Mouse (Mus musculus) kidney, postnatal 36 days (tissue): ENCODE measurements at regions not wholly inside any gene's neighbourhood (a gene's known extent, or its start where the extent isn't known, plus 50 kb on each side); places are given as distances from the start of the nearest gene placed in this dataset.
"Not testable (repeated sequence)": the region's sequence is repeated elsewhere in the genome, so short reads cannot be mapped to it uniquely, and the experiment has no call there.

Experiments
- DNase-seq, 2 experiments: peaks; one replicate each; pipeline ENCODE4 v3.0.0; 2021 to 2022; ENCODE audit warnings: mixed read lengths in 2 of 2

- DNase-seq = not testable (repeated sequence)
Measured at GRCm38 (mm10) chr11:91167336-91167735, 410.0 kb downstream of the Kif2b start.

DNA sequence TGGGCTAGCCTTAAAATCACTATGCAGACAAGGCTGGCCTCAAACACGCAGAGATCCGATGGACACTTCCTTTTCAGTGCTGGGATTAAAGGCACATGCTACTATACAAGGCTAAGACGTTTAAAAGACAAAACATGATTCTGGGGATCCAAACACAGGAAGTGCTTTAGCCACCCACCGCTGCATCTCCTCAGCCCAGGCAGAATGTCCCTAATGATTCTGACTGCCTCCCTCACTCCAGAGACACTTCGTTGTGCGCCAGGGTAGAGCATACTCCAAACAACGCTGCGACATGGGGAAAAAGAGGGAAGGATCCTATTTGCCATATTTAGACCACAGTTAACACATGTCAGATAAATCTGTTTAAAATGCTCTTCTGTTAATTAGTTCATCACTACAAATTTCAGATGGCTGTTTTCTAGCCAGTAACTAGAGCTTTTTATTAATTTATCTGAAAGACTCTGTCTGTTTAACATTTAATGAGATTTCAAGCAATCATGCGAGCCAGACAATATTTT lies 443.5 kb downstream of the Kif2b start:
- DNase-seq = no peak

GRCm38 (mm10) chr11:91132771-91133380 lies 444.5 kb downstream of the Kif2b start:
- no peak for DNase-seq

- no peak for DNase-seq
Measured at GRCm38 (mm10) chr11:91131960-91132359, 443.8 kb upstream of the Tom1l1 start.

GRCm38 (mm10) chr11:91098186-91098585 lies 410.0 kb upstream of the Tom1l1 start:
- DNase-seq = no peak

- DNase-seq = no peak
Measured at GRCm38 (mm10) chr11:91097552-91097951, 409.4 kb upstream of the Tom1l1 start.

- DNase-seq = no peak
Measured at GRCm38 (mm10) chr11:91096000-91096652, 408.0 kb upstream of the Tom1l1 start.

- no peak for DNase-seq
Measured at GRCm38 (mm10) chr11:91065365-91065764, 377.2 kb upstream of the Tom1l1 start.

DNA sequence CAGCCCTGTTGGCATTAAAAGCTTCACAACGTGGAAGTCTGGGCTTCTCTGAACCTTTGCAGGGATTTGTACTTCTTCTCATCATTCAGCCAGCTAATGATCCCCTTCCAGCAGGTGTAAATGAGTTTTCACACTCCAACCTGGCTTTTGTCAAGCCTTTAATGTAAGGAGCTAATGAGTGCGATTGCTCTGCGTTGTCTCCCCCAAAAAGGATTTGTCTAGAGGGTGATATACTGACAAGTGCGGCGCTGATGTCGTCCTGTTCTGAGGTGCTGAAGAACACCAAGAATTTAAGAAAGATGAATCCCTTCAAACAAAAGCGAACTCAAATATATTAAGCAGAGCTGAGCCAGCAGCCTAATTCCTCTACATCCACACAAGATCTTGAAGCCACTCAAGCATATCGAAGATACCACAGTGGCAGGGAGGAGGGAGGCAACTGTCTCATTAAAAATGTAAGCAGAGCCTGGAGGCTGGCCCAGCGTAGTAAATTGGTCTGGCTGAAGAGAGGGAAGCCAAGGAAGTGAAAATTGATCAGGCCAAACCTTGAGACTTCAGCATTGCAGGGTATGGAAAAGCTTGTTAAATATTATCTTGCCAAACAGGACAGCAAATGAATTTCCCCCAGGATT lies 368.9 kb upstream of the Tom1l1 start:
- DNase-seq = no peak

DNA sequence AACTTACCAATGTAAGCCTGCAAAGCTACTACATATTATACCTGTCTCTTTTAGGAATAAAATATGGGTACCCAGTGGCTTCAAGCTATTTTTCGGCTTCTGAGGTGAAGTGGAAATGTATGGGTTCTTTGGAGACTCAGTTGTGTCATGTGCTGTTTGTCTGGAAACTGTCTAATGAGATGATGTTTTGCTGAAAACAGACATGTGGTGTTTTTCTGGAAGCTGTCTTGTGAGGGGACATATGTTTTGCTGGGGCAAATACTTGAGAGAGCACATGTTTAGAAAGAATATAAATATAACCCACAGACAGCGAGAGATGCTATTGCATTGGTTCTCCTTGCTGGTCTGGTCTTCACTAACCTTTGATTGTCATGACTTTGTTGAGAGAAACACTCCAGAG lies 365.2 kb upstream of the Tom1l1 start:
- no peak for DNase-seq

DNA sequence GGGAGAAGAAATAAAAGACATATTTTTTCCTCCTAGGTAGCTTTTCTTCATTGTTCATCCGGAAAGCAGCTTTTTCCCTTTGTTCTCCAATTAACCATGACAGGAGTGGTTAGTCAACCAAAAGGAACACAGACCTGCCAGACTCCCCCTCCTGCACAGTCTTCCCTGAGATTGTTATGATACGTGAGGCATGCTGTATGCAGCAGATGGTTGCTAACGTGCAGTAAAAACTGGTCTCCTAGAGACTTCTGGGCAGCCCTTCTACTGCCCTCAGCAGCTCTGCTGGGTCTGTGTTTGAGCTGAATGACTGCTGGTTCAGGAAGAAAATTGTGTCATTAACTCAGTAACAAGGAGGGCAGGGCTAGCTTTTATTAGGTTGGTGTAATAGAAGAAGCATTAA lies 363.5 kb upstream of the Tom1l1 start:
- no peak for DNase-seq

- no peak for DNase-seq
Measured at GRCm38 (mm10) chr11:91041486-91041885, 353.3 kb upstream of the Tom1l1 start.
